Mouse (Mus musculus): ENCODE measurements around the gene Actr6. TPM values are rescaled to one million over a fixed set of nuclear protein-coding genes. Genes with fewer than 3 reads are reported as not detected.
"Not testable (repeated sequence)": the region's sequence is repeated elsewhere in the genome, so short reads cannot be mapped to it uniquely, and the experiment has no call there.

Gene Actr6
- polyA plus RNA-seq, 1 experiment from 2014 or later = 34.2 TPM

DNA sequence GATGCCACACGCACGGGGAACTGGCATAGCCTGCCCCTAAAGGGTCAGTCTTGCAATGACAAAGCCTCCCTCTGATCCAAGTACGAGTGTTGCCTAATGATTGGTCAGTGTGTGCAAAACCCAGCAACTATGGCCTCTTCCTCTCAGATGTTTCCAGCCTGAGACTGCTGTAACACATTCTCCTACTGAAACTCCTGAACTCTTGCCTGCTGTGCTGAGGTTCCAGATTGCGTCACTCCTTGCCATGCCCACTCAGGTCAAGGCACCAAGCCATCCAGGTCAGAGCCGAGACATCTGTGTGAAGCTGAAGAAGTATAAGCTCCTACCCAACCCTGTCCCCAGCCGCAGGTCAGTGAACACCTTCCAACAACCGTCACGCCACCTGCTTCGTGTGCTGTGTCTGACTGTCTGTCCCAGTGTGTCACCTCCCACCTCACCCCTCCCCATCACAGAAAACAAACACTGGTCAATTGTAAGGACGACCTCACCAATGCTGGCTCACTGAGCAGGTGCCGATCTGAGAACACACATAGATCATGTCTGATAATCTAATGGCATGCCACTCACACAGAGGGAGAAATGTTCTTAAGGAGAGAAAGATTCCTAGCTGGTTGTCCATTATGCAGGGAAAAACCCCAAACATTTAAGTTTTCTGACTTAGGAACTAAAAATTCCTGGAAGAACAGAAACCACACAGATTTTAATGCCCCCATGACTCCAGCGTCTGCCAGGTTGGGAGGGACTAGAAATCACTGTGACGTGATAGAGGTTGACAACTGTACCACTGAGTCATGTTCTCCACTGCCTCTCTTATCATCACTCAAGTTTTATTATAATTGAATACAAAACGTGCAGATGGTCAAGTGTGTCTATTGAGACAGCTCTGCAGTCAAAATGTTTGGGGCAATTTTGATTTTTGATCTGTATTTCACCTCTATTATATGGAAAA lies 9.6 kb downstream of the Actr6 start:
- no peak for DNase-seq (ENCODE audit: low spot score)
- 91% methylated on average over 14 of the region's 14 CpGs for WGBS
- Histone ChIP-seq H3K4me1 (no peaks in the 10 kb centered on the region), H3K4me3 (no peak overlapping the region), H3K9me3 (replicated peaks) (no peaks in the 10 kb centered on the region), H3K27ac (no peak overlapping the region), H3K36me3 (peaks cover 60% of the 10 kb centered on the region), H3K27me3 (ENCODE audit: low read depth, poor library complexity, severe bottlenecking) (no peaks in the 10 kb centered on the region)

DNA sequence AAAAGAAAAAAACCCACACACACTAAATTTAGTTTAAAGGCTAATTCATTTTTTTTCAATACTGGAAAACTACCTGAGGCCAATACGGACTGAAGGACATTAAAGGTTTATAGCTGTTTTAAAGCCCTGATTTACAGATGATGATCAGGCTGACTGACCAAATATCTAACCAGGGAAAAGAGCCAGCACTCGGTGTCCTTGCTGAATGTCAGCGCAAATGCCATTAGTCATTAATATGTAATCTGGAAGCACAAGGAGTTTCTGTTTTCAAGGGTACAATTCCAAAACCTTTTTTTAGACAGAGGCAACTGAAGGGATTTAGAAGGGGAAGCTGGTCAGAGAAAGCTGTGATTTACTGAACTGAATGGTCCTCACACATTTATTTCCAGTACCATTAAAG lies 11.3 kb downstream of the Actr6 start:
- H3K4me3 ChIP-seq = no peak overlapping the region
- no peak for DNase-seq (ENCODE audit: low spot score)
- no peaks in the 10 kb centered on the region for H3K27me3 ChIP-seq (ENCODE audit: low read depth, poor library complexity, severe bottlenecking)
- 91% methylated on average over 3 of the region's 3 CpGs for WGBS
- H3K4me1 ChIP-seq = no peaks in the 10 kb centered on the region
- H3K36me3 ChIP-seq = peaks cover 55% of the 10 kb centered on the region
- no peak overlapping the region for H3K27ac ChIP-seq
- H3K9me3 ChIP-seq (replicated peaks) = no peaks in the 10 kb centered on the region

DNA sequence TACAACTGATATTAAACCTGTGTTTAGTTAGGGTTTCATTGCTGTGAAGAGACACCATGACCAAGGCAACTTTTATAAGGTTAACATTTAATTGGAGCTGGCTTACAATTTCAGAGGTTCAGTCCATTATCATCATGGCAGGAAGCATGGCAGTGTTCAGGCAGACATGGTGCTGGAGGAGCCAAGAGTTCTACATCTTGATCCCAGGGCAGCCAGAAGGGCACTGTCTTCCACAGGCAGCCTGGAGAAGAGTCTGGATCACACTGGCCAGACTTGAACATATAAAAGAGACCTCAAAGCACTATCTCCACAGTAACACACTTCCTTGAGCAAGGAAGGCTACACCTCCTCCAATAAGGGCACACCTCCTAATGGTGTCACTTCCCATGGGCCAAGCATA lies 11.8 kb downstream of the Actr6 start:
- Histone ChIP-seq H3K36me3 (peaks cover 56% of the 10 kb centered on the region), H3K27ac (no peak overlapping the region), H3K4me3 (no peak overlapping the region), H3K4me1 (no peaks in the 10 kb centered on the region), H3K27me3 (ENCODE audit: low read depth, poor library complexity, severe bottlenecking) (no peaks in the 10 kb centered on the region), H3K9me3 (replicated peaks) (no peaks in the 10 kb centered on the region)
- DNase-seq (ENCODE audit: low spot score) = no peak

DNA sequence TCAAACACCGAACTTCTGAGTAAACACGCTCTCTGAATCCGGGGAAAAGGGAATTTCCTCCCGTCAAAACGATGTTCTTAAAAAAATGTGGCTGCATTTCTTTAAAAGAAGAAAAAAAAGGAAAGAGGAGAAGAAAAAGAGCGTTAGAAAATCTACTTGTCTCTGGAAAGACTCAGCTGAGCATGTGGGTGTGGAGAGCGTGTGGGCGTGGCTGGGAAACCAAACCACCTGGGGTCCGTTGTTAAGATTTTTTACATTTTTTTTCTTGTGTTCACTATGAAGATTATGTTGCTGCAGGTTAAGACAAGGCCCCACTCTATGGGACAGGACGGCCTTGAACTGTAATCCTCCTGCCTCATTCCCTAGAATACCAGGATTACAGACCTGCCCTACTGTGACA lies 17.2 kb downstream of the Actr6 start:
- Histone ChIP-seq H3K36me3 (peaks cover 59% of the 10 kb centered on the region), H3K4me1 (no peaks in the 10 kb centered on the region), H3K27ac (no peak overlapping the region), H3K4me3 (no peak overlapping the region), H3K9me3 (replicated peaks) (no peaks in the 10 kb centered on the region), H3K27me3 (ENCODE audit: low read depth, poor library complexity, severe bottlenecking) (no peaks in the 10 kb centered on the region)
- WGBS = 91% methylated on average over 10 of the region's 10 CpGs
- DNase-seq (ENCODE audit: low spot score) = no peak

DNA sequence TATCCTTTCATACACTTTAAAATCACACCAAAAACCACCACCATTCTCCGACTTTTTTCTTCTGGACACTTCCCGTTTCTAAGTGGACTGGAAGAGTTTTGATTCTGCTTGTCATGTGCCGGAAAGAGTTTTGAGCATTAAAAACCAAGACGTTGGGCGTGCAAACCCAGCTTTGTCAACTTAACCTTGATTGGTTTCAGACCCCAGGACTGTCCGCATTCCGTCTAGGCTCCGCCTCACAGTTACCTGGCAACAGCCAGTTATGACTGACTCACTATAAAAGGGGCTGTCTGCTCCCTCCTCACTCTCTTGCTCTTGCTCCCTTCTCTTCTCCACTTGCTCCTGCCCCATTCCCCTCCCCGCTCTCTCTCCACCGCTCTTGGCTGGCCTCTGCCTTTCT lies 23.4 kb downstream of the Actr6 start:
- Histone ChIP-seq H3K27ac (no peak overlapping the region), H3K36me3 (peaks cover 25% of the 10 kb centered on the region), H3K4me1 (peaks cover 8% of the 10 kb centered on the region; the same call in 1 of the 2 replicates), H3K9me3 (replicated peaks) (no peaks in the 10 kb centered on the region), H3K4me3 (peak overlapping the region; percentile 5; the same call in 1 of the 2 replicates), H3K27me3 (ENCODE audit: low read depth, poor library complexity, severe bottlenecking) (no peaks in the 10 kb centered on the region)
- peak; percentile 39 for DNase-seq (ENCODE audit: low spot score)
- 33% methylated on average over 10 of the region's 10 CpGs for WGBS

DNA sequence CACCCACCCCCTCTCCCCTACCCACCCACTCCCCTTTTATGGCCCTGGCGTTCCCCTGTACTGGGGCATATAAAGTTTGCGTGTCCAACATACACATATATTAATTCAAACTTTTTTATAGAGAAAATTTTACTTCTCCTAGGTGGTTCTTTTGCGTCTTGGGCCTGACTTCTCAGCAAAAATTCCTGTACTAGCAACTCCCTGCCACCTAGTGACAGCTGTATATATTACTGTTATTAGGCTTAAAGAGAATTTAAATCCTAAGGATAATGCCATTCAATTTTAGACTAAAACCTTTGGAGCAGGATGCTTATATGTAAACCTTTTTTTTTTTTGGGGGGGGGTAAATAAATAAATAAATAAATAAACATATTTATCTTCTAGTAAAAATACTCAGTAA lies 24.7 kb downstream of the Actr6 start:
- Histone ChIP-seq H3K36me3 (peaks cover 13% of the 10 kb centered on the region), H3K27me3 (ENCODE audit: low read depth, poor library complexity, severe bottlenecking) (no peaks in the 10 kb centered on the region), H3K4me3 (no peak overlapping the region), H3K9me3 (replicated peaks) (no peaks in the 10 kb centered on the region), H3K4me1 (peaks cover 8% of the 10 kb centered on the region; the same call in 1 of the 2 replicates), H3K27ac (no peak overlapping the region)
- DNase-seq (ENCODE audit: low spot score) = no peak
- 85% methylated on average over 3 of the region's 3 CpGs for WGBS

DNA sequence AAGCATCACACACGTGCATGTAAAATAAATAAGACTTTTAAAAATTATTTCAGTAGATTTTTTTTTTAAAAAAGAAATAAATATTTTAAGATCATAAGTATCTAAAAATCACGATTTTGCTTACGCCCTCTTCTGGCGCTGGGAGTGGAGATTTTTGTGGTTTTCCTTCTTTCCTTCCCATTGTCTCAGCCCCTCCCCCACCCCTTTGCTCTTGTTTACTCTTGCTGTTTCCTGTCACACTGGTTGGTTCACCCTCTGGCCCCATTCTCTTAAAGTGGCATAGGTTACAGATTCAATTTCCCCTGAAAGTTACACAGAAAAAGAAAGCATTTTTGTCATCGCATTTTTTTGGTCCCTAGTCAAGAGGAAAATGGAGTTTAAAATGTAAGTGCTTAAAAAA lies 29.1 kb downstream of the Actr6 start:
- Histone ChIP-seq H3K4me1 (no peaks in the 10 kb centered on the region), H3K36me3 (no peaks in the 10 kb centered on the region), H3K4me3 (no peak overlapping the region), H3K9me3 (replicated peaks) (no peaks in the 10 kb centered on the region), H3K27me3 (ENCODE audit: low read depth, poor library complexity, severe bottlenecking) (no peaks in the 10 kb centered on the region), H3K27ac (no peak overlapping the region)
- WGBS = 54% methylated on average over 5 of the region's 5 CpGs
- no peak for DNase-seq (ENCODE audit: low spot score)

DNA sequence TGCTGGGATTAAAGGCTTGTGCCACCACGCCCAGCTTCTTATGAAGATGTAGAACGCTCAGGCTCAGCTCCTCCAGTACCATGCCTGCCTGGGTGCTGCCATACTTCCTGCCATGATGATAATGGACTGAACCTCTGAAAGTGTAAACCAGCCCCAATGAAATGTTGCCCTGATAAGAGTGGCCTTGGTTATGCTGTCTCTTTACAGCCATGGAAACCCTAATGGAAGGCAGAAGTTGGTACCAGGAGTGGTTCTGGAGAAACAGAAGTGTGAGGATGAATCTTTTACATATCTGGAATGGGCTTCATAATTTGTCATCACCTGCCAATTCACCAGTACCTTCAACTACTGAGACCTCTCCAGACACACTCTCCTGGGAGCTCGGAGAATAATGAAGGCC lies 34.1 kb downstream of the Actr6 start:
- DNase-seq (ENCODE audit: low spot score) = no peak
- Histone ChIP-seq H3K27me3 (ENCODE audit: low read depth, poor library complexity, severe bottlenecking) (no peaks in the 10 kb centered on the region), H3K36me3 (no peaks in the 10 kb centered on the region), H3K27ac (no peak overlapping the region), H3K4me3 (no peak overlapping the region), H3K4me1 (no peaks in the 10 kb centered on the region), H3K9me3 (replicated peaks) (no peaks in the 10 kb centered on the region)
- WGBS = 97% methylated on average over 3 of the region's 3 CpGs

DNA sequence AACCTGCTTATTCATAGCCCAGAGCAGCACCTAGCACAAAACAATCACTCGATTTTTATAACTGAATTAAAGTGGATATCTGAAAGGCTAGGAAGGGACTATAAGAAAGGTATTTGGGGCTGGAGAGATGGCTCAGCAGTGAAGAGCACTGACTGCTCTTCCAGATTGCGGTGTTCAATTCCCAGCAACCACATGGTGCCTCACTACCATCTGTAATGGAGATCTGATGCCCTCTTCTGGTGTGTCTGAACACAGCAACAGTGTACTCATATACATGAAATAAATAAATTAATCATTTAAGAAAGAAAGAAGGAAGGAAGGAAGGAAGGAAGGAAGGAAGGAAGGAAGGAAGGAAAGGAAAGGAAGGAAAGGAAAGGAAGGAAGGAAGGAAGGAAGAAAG lies 35.8 kb downstream of the Actr6 start:
- not testable (repeated sequence) for H3K36me3 ChIP-seq; H3K4me1 ChIP-seq; DNase-seq (ENCODE audit: low spot score); H3K27ac ChIP-seq; H3K4me3 ChIP-seq; H3K27me3 ChIP-seq (ENCODE audit: low read depth, poor library complexity, severe bottlenecking); H3K9me3 ChIP-seq (replicated peaks)
- 79% methylated on average over 2 of the region's 2 CpGs for WGBS

DNA sequence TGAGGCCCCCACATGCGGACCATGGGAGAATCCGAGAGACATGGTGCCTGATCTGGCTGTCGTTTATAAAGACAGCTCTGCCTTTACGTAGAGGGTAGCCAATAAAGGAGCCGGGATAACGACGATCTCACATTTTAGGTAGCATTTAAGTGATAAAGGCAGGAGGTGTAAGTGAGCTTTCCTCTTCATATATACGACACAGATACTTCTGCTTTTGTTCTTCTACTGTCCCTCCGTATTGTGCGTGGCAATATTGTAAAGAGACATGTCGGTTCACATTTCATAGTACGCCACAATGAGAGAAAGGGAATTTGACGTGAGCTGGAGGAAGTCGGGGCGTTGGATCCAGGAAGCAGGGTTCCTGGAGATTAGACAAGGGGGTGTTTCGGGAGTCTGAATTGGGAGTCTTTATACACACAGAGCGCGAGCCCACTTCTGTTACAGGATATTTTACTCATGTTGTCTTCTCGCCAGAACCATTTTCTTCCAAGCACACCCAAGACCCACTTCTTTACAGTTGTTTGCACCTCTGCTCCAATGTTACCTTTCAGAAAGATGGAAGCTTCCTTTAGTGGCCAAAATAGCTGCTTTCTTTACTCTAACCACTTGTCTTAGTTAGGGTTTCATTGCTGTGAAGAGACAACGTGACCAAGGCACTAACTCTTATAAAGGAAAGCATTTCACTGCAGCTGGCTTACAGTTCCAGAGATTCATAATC lies 36.7 kb downstream of the Actr6 start:
- Histone ChIP-seq H3K27ac (no peak overlapping the region), H3K4me3 (no peak overlapping the region), H3K27me3 (ENCODE audit: low read depth, poor library complexity, severe bottlenecking) (no peaks in the 10 kb centered on the region), H3K36me3 (no peaks in the 10 kb centered on the region), H3K9me3 (replicated peaks) (no peaks in the 10 kb centered on the region), H3K4me1 (no peaks in the 10 kb centered on the region)
- WGBS = 84% methylated on average over 20 of the region's 20 CpGs
- DNase-seq (ENCODE audit: low spot score) = no peak

DNA sequence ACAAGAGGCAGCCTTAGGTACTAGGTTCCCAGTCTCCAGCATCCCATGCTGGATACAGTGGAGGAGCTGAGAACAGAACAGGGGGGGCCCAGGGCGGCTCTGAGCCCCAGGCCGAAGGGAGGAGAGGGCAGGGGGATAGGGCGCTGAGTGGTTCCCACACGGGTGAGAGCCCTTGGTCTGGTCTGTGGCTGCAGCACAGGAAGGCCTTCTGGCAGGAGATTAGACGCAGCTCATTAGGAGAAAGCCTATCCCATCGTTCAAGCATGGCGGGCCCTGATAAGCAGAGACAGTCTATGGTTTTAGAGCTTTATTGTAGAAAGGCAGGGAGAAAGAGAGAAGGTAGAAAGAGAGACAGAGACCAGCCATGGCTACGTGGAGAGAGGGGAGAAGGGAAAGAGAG lies 42.1 kb downstream of the Actr6 start:
- peaks cover 13% of the 10 kb centered on the region for H3K4me1 ChIP-seq
- no peak overlapping the region for H3K4me3 ChIP-seq
- no peaks in the 10 kb centered on the region for H3K27me3 ChIP-seq (ENCODE audit: low read depth, poor library complexity, severe bottlenecking)
- H3K27ac ChIP-seq = no peak overlapping the region
- WGBS = 59% methylated on average over 8 of the region's 8 CpGs
- H3K36me3 ChIP-seq = no peaks in the 10 kb centered on the region
- DNase-seq (ENCODE audit: low spot score) = no peak
- no peaks in the 10 kb centered on the region for H3K9me3 ChIP-seq (replicated peaks)

DNA sequence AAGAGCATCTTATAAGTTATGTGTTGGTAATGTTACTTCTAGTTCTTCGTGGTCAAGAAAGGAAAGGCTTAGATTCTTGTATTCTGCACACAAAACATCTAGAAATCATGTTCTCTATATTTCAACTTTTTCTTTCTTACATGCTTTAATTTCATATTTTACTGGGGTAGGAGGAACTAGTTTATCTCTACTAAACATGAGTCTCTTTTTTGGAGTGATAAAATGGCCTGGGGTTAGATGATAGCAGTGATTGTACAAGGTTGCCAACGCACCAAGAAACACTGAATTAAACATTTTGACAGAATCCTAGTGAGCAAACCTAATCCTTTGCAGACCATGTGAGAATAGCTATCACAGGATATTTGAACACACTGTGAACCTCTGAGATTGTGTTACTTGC lies 44.6 kb downstream of the Actr6 start:
- H3K36me3 ChIP-seq = peaks cover 7% of the 10 kb centered on the region
- peaks cover 15% of the 10 kb centered on the region for H3K4me1 ChIP-seq
- H3K27me3 ChIP-seq (ENCODE audit: low read depth, poor library complexity, severe bottlenecking) = no peaks in the 10 kb centered on the region
- no peaks in the 10 kb centered on the region for H3K9me3 ChIP-seq (replicated peaks)
- H3K4me3 ChIP-seq = no peak overlapping the region
- H3K27ac ChIP-seq = no peak overlapping the region
- 85% methylated on average over 2 of the region's 2 CpGs for WGBS
- DNase-seq (ENCODE audit: low spot score) = no peak

DNA sequence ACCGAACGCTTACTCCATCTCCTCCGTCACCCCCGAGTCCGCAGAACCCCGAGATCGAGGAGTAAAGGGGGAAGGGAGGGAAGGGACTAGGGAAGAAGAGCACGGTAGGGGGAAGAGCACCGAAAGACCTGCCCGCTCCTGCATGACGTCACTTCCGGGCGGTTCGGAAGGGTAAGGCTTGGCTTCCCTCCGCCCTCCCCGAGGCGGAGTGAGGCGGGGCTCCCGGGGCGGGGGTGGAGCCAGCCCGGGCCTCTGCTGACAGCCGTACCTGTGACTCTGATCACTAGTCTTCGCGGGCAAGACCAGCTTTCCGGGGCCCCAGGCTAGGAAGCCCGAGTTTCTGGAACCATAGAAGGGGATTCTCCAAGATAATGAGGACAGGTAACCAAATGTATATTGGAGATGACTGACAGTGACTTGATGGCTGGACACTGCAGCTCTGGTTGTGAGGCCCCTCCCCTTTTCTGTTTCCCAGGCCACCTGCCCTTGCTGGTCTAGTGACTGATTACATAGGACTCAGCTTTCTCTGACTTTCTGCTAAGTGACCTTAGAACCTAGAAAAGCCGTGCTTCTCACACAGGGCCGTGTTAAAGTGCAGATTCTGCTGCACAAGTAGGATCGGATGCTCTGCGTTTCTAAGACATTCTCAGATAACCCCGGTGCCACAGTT lies 45.8 kb downstream of the Actr6 start, which contains the start of gene Scyl2:
TSS of gene Scyl2 (minus strand) at position 147 of the 670 bp plus-strand sequence.
- WGBS = 5% methylated on average over 31 of the region's 31 CpGs
- H3K27ac ChIP-seq = peak within 1 kb of the TSS; percentile 93

More for the DNA sequence above, 45.8 kb downstream of the Actr6 start, which contains the start of gene Scyl2:
- peak; percentile 95 for DNase-seq (ENCODE audit: low spot score)
- Histone ChIP-seq H3K4me1 (peaks cover 15% of the 10 kb centered on the region), H3K4me3 (peak within 1 kb of the TSS; percentile 100), H3K27me3 (ENCODE audit: low read depth, poor library complexity, severe bottlenecking) (no peaks in the 10 kb centered on the region), H3K36me3 (peaks cover 7% of the 10 kb centered on the region), H3K9me3 (replicated peaks) (no peaks in the 10 kb centered on the region)

Measured in limb, embryonic 10.5 days (tissue).